Mouse (Mus musculus): ENCODE data around the gene Sbf2. TPM values are rescaled to one million over a fixed set of nuclear protein-coding genes. Genes with fewer than 3 reads are reported as not detected.

Gene Sbf2
- total RNA-seq, 2 experiments from 2014 or later: 44.8 to 48.5 TPM

DNA sequence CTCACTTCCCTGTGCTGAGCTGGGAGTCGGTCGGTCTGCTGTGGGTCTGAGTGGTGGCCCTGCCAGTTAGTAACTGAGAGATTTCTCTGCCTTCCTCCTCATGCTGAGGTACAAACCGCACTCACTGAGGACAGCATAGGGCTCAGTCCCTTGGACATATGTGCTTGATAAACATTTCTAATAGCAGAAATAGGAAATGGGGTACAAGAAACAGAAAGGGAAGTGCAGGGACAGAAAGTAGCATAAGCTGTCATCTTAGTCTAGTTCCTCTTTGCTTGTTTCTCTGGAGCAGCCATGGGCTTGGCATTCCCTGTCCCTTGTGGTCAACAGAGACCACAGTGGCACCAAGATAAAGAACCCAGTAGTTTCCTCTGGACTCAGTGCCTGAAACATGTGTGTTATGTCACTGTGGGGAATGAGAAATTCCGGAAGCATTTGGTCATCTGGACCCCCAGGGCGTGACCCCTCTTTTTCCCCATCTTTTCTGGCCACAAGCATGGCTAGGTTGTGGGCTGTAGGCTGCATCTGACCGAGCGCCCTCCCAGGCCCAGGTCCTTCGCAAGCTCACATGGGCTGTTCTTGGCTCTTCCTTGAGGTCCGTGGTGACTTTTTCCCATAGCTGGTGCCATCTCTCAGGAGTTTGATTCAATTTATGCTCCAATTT lies 301.2 kb downstream of the Sbf2 start:
- no peak for DNase-seq

DNA sequence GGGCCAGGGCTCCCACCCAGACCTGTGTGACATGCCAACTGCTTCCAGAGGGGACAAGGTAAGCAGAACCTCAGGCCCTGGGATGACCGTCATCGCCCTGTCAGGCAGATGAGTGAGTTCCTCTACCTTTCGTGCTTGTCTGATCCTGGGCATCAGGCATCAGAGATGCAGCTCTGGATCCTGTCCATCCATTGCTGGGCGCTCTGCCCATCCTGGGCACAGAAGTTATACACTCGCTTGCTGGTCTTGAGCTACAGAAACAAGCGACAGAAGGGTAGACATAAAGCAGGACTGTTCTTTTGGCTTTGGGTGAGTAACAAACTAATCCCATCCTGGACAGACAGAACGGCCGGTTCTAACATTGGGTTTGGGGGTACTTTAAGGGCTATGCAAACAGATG lies 305.5 kb downstream of the Sbf2 start:
- no peak for DNase-seq

DNA sequence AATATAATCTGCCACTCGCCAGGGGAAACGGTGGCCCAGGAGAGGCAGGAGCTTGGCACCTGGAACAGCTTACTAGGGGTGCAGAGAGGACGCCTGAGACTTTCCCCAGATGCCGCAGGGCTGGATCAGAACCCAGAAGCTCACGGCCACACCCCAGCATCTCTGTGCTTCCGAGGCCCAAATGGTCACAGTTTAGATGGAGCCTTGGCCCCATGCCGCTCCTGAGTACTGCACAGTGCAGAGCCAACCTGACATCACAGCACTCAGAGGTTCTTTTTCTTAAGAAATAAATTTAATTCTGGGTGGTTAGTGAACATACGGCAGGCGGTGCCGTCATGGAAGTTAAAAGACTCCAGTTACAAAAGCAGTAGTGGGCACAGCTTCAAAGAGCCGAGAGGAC lies 307.0 kb downstream of the Sbf2 start:
- DNase-seq: no peak

DNA sequence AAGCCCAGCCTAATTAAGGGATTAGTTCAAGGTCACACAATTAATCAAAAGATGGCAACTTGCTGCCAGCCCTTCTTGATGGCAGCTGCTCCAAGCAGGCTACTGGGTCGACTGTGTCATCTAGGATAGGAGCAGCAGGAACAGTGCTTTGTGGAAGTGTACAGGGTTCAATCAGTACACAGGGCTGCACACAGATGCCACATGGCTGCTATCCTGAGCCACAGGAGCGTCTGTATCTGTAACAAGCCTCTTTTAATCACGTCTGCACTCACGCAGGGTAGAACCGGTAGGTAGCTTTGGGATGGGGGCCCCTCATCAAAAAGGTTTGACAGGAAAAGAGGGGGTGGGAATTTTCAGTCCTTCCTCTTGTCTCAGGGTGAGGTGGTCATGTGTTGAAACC lies 308.4 kb downstream of the Sbf2 start:
- DNase-seq: no peak

- no peak for DNase-seq
These were observed 309.2 kb downstream of the Sbf2 start for GRCm38 (mm10) chr7:110305486-110305885.

- no peak for DNase-seq
These were observed 311.8 kb downstream of the Sbf2 start for GRCm38 (mm10) chr7:110302886-110303285.

GRCm38 (mm10) chr7:110298739-110299410 lies 315.8 kb downstream of the Sbf2 start:
- no peak for DNase-seq

GRCm38 (mm10) chr7:110298090-110298489 lies 316.6 kb downstream of the Sbf2 start:
- no peak for DNase-seq

GRCm38 (mm10) chr7:110297611-110298010 lies 317.1 kb downstream of the Sbf2 start:
- DNase-seq: peak; percentile 32 to 58

GRCm38 (mm10) chr7:110296889-110297603 lies 317.7 kb downstream of the Sbf2 start:
- DNase-seq: peak; percentile 66 to 72

GRCm38 (mm10) chr7:110289647-110290046 lies 325.1 kb downstream of the Sbf2 start:
- DNase-seq: no peak

- DNase-seq: peak; percentile 50 to 74
These were observed 326.0 kb downstream of the Sbf2 start for GRCm38 (mm10) chr7:110288731-110289191.

- DNase-seq: no peak
These were observed 326.5 kb downstream of the Sbf2 start for GRCm38 (mm10) chr7:110288191-110288604.

DNA sequence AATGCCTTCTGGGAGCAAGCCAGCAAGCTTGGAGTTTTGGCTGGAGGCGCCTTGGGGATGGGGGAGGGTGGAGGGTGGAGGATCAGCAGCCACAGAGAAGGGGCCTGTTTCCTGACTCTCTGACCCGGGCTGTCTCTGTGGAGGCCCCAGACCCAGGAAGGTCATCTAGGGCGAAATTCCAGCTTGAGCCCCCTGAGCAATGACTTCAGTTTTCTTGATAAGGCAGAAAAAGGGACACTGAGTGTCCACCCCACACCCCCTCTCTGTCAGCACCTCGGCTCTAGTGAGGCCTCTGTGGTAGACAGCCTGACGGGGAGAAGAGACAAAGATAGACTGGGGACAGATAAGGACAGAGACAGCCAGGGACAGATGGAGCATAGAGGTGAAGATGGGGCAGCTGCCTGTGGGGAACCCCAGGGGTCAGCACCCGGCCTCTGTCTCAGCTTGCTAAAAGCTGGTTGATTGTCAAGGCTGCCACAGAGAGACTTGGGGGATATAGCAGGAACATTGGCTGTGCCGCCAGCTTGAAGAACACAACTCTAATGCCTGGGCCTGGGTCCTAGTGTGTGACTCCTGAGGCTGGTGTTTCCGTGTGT lies 327.1 kb downstream of the Sbf2 start:
- no peak for DNase-seq

- peak; percentile 84 to 89 for DNase-seq
These were observed 327.8 kb downstream of the Sbf2 start for GRCm38 (mm10) chr7:110286838-110287475.

- no peak for DNase-seq
These were observed 328.5 kb downstream of the Sbf2 start for GRCm38 (mm10) chr7:110286198-110286732.

DNA sequence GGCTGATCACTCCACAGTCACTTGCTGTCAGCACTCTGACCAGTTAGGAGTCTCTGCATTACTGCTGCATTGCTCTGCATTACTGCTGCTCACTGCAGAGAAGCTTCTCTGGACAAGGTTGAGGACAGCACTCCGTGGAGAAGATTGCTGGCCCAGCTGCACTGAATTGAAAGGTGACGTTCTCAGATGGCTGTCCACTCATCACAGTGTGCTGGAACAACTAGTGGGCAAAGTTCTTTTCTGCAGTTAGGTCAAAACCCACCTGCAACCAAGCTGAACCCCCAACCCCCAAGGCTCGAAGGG lies 328.9 kb downstream of the Sbf2 start:
- no peak for DNase-seq

DNA sequence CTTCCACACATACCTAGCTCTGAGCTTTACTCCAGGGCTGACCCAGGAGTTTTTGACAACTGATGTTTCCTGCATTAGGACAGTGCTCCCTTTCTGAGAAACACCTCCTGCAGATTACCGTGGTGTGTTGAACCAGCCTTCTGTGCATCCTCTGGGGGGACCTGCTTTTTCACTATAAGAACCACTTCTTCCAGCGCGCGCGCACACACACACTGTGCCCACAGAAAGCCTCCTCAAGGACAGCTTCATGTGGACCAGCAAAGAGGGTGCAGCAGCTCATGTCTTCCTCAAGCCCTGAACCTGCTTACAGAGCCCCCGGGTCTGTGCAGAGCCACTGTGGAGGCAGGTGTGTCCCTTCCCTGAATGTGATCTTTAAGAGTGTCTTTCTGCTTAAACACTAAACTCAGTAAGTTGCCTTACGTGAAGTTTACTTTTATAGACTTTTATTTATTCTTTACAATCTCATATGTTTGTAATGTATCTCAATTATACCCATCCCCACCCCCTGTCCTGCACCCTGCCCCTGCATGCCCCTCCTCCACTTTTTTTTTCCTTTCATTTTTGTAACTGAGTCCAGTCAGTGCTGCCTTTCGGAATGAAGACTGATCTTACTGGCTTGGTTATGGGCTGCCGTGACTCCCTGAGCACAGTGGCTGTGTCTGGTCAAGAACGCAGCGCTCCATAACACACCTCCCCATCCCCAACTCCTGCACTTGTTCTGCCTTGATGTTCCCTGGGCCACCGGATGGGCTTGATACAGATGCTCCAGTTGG lies 329.5 kb downstream of the Sbf2 start:
- DNase-seq: no peak

- no peak for DNase-seq
These were observed 331.0 kb downstream of the Sbf2 start for GRCm38 (mm10) chr7:110283484-110284275.

GRCm38 (mm10) chr7:110282797-110283196 lies 331.9 kb downstream of the Sbf2 start:
- DNase-seq: no peak
